Mouse (Mus musculus) ES-E14 (cell line): ENCODE data around the gene Il18bp.

Experiments used
- MAFK ChIP-seq: IDR thresholded peaks from 2 replicates; pipeline ENCODE4 v1.6.1; 2014; ENCODE audit warnings: mild to moderate bottlenecking, low read depth, low read length, inconsistent platforms; ENCODE audit not compliant: insufficient read depth
- ZC3H11A ChIP-seq: IDR thresholded peaks from 2 replicates; pipeline ENCODE4 v1.6.1; 2012; ENCODE audit warnings: low read depth, mild to moderate bottlenecking, inconsistent platforms, low read length, borderline replicate concordance
- ZNF384 ChIP-seq: IDR thresholded peaks from 2 replicates; pipeline ENCODE4 v1.6.1; 2012; ENCODE audit warnings: low read depth, low read length, inconsistent platforms

- no peak for TF ChIP-seq ZC3H11A
- no peak for TF ChIP-seq MAFK
- no peak for TF ChIP-seq ZNF384
Observed at GRCm38 (mm10) chr7:101973730-101974129, 44.8 kb downstream of the Il18bp start.
